Mouse (Mus musculus) 416B (cell line): ENCODE measurements at regions not wholly inside any gene's neighbourhood (a gene's known extent, or its start where the extent isn't known, plus 50 kb on each side); places are given as distances from the start of the nearest gene placed in this dataset.

ENCODE experiments used
- DNase-seq: peaks from one replicate; pipeline ENCODE4 v3.0.0; 2011; ENCODE audit warnings: low read depth

DNA sequence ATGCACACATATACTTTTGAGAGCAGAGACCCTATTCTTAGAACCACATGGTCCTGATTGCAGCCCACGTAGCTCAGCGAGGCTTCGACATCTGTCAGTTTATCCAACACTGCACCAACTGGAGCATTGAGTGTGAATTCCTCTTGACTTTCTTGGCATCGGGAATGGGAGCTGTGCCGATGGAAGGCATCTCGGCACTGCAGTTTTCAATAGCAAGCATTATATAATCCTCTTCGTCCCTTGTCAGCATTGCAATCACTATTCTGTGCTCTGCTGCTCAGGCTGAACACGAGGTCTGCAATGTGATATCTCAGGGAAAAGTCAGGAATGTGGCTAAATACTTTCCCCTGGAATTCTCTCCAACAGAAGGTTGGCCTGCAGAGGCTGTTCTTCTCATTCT lies 224.6 kb downstream of the Lnpk start:
- DNase-seq: no peak

GRCm38 (mm10) chr2:74349809-74350208 lies 229.4 kb downstream of the Lnpk start:
- DNase-seq: no peak

GRCm38 (mm10) chr2:74306301-74306700 lies 272.9 kb downstream of the Lnpk start:
- no peak for DNase-seq

GRCm38 (mm10) chr2:74300885-74301451 lies 278.3 kb downstream of the Lnpk start:
- DNase-seq: peak; percentile 29

- DNase-seq: peak; percentile 80
Measured at GRCm38 (mm10) chr2:74300366-74300791, 278.9 kb downstream of the Lnpk start.

DNA sequence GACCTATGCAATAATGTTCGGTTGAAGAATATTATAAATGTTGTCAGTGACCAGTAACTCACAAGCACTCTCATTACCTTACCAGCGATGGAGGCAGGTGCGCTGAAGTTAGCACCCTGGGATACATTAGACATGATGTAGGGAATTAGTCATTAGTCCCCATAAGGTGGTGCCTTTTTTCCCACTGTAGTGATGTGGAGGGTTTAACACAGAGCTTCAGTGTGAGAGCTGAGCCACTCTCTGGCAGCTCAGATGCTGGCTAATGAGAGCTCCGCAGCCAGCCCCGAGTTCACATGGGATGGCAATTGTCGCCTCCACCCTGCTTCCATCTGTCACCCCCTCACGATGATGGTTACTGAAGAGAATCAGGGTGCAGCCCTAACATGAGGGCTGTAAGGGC lies 286.6 kb downstream of the Lnpk start:
- DNase-seq: no peak

- DNase-seq: no peak
Measured at GRCm38 (mm10) chr2:74291416-74292396, 287.5 kb downstream of the Lnpk start.

GRCm38 (mm10) chr2:74285624-74286023 lies 293.6 kb downstream of the Lnpk start:
- DNase-seq: no peak

DNA sequence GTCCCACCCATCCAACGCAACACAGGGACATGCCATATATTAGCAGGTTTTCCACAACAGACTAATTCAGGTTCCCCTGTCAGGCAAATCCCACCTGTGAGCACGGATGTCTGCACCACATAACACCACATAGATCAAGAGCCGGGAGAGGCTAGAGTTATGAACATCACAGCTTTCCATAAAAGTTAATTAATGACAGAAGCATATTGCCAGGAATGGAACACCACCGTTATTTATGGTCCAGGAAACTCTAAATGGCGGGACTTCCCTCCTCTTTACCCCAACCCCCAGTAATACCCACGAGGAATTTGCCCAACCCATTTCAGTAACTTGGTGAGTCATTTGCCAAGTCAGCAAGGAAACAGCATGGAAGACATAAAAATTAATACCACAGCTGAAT lies 314.3 kb downstream of the Lnpk start:
- DNase-seq: no peak

DNA sequence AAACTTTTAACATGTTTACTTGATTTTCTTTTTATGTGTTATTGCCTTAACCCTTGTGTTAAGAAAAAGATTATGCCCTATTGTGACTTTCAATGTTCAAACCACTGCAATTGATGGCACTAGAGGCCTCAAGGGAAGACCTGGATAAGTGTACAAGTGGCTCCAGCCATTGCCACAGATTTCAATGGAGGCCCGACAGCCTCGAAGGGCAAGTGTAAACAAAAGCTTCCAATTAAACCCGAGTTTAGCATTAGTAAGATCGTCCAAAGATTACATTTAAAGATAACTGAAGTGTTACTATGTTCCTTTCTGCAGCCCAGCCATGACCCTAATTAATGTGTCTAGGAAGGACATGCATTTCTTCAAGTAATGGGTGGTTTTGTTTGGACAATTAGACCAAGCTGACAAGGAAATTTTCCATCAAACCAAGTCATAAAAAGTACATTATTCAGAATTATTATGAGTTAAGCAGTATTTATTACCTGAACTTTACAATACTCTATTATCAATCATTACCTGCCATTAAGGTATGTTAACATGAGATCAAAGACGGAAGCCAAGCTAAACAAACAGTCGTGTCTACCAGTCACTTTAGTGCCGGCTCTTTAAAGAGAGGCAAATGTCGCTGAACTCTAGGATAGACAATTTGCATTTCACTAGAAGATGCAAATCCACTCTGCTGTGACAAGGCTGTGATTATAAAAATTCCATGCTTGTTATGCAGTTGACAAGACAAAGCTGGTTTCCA lies 322.0 kb downstream of the Lnpk start:
- no peak for DNase-seq

DNA sequence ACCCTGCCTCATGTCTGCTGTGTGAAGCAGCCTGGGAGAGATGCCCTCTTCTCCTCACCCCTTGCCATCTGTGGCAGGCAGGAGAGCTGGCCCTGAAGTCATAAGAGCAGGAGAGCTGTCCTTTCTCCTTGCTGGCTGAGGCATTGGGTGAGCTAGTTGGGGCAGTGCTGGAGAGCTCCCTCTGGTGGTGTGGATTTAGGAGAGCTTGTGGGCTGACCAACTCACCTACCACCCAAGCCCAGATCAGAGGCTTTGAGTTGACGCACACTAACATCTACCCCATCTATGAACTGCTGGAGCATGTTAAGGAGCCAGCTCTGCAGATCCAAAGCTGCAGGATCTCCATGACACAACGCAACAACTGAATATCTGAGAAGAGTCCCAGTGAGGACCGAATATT lies 331.7 kb downstream of the Lnpk start:
- peak; percentile 11 for DNase-seq

DNA sequence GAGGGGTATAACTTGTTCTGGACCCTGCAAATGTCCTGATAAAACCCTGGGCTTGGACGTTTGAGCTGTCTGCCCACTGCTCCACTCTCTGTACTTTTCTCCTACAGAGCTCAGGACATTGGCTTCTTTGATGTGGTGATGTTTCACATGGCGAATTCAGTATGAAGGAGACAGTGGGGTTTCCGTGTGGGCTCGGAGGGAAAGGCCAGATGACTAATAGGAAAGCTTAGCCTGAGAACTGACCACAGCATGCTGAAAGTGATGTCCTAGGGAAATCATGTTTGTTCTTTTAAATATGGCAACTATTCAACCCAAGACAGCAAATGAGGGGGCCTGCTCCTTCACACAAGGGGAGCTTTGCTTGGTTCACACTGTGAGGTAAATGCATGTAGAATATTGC lies 332.6 kb downstream of the Lnpk start:
- DNase-seq: no peak

DNA sequence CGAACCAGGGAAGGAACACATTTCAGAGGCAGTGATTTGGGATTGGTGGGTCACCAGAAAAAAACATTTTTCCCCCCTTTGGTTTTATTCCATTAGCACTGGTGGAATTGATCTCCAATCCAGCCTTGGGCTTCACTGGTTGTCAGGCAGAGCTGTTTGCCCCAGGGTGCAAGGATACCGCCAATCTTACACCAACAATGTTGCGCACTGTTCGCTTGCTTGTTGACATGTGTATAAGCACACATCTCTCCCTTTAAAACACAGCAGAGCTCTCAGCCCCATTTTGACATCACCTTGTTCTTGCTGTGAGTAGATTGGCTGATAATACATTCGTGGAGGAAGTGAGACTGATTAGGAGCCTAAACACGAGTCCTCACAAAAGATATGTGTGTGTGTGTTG lies 333.1 kb upstream of the Atp5g3 start:
- DNase-seq: no peak

DNA sequence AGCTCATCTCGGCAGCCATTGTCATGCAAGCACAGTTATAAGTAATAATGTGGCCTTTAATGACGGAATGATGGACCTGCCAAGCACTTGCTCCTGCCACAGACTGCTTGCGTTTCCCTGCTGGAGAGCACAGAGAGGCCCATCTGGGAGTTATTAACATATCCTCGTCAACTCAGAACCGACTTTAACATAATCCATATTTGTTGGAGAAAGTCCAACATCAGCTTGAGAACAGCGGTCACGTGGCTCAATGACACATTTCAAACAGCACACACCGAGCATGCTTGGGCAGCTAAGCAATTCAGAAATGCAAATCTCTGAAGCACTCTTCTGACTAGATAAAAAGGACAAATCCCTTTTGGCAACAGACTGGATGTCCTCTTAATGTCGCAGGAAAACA lies 332.7 kb upstream of the Atp5g3 start:
- no peak for DNase-seq

DNA sequence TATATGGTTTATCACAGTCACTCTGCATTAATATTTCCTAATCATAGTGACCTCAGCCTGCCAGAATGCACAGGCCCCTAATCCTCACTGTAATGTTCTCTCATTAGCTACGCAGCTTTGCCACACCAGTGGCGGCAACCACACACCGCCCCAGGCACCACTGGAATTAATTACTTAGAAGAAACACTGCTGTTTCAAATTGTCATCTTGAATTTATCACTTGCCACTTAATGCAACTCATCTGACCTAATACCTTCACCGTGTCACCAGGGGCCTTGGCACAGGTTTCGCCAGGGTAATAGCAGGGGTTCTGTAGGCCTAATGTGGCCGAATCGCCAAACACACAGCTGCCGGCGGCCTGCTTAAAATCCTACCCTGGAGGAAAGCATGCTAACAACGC lies 328.5 kb upstream of the Atp5g3 start:
- no peak for DNase-seq

GRCm38 (mm10) chr2:74217437-74217836 lies 306.3 kb upstream of the Atp5g3 start:
- DNase-seq: no peak

GRCm38 (mm10) chr2:74210210-74210609 lies 299.1 kb upstream of the Atp5g3 start:
- DNase-seq: no peak

DNA sequence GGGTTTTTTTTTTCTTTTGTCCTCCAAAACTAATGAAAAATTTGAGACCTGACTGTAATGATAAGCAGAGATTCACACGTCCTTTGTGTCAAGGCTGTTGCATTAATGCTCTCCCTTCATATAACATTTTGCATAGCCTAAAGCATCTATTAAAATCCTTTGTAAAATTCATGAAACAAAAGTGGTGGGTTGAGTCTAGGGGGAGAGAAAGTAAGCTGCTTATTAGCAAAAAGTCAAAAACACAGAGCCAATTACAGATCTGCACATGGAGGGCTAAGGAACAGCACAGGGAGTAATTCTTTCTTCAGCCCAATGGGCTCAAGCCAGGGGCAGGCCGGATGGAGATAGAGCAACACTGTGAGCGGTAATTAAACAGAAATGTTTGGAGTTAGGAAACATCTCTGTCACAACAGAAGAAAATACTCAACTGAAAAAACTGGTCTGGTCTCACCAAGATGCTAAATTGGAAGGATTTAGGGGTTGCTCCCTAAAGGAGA lies 298.3 kb upstream of the Atp5g3 start:
- no peak for DNase-seq

GRCm38 (mm10) chr2:74207440-74207839 lies 296.3 kb upstream of the Atp5g3 start:
- DNase-seq: no peak

- DNase-seq: no peak
Measured at GRCm38 (mm10) chr2:74202776-74203175, 291.6 kb upstream of the Atp5g3 start.

DNA sequence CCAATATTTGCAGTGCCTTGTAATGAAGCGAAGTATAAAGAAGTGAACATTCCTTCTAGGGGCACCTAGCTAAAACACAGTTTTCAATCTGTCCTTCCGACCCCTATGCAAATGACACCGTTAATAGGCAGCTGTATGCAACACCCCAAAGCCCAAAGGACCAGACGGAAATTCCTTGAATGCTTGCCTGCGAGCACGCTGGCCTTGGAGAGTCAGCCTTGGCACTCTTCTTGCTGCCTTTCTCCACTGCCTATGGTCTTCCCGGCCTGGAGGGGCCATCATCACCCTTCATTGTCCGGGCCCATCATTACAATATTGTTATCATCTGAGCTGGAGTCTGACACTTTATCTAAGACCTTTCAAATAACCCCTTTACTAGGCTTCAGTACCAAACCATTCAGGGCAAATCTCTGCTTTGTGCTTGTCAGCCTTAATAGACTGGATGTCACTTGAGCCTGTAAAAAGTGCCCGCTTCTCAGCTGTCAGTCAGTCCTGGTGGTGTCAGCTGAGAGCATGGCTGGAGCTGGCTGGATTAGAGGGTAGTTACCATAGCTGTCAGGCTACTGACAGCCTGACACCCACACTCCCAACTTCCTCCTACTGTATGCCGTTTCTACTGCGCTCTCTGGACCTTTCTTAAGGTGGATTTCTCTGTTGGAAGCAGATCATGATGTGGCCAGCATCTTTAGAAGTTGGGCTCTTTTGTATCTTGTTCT lies 290.6 kb upstream of the Atp5g3 start:
- DNase-seq: no peak

GRCm38 (mm10) chr2:74199550-74199949 lies 288.4 kb upstream of the Atp5g3 start:
- DNase-seq: no peak
